Mouse (Mus musculus) hematopoietic stem cell, adult 5-6 weeks (primary cell): ENCODE results near the gene Ntsr2. TPM values are rescaled to one million over a fixed set of nuclear protein-coding genes. Genes with fewer than 3 reads are reported as not detected.

Experiments used
- ATAC-seq, 2 experiments: fragments of 125-278 bp in 1 of 2; replicated peaks in 1 of 2; 2 replicates each; pipeline ENCODE4 v1.8.0; 2016 to 2017; ENCODE audit warnings: inconsistent platforms in 2 of 2, mild to moderate bottlenecking in 2 of 2, moderate number of reproducible peaks in 2 of 2, low read depth in 1 of 2, moderate TSS enrichment in 1 of 2; ENCODE audit not compliant: low FRiP score in 2 of 2, poor library complexity in 2 of 2, severe bottlenecking in 2 of 2, insufficient read depth in 1 of 2, low TSS enrichment in 1 of 2
- total RNA-seq: library from RNA; stranded (forward); fragments of 172-1452, 232-1000 nt; gene quantifications from 2 replicates; pipeline ENCODE4 v1.2.3, GENCODE M21; 2017

Ntsr2 gene
- total RNA-seq, 1 experiment from 2014 or later = not detected

DNA sequence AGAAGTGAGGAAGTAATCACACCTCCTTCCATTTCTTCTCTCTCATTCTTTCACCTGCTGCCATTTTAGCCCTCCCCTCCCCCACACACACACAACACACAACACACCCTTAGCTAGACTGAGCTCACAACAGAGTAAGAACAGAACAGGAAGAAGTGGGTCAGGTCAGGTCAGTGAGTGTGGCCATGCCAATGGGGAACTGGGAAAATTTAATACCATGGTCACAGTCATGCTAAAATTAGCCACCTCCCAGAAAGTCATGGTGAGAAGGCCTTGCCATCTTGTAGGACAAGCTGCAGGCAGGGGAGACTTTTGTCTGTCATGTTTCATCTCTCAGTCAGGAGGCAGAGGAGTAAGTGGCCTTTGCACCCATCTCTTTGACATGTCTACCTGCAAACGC lies 45.5 kb downstream of the Ntsr2 start:
- no peak for ATAC-seq

Other genes starting within 250 kb of the Ntsr2 start
- 14.9 and 19.6 TPM in 2 replicates for gene Lpin1, start 42.4 kb upstream of the Ntsr2 start, total RNA-seq
- gene Greb1, start 147.5 kb downstream of the Ntsr2 start, total RNA-seq = not detected in 2 replicates
- gene E2f6, start 157.6 kb downstream of the Ntsr2 start, total RNA-seq = 39.3 and 63.5 TPM in 2 replicates
- gene Rock2, start 241.5 kb downstream of the Ntsr2 start, total RNA-seq = 113 and 124 TPM in 2 replicates